Mouse (Mus musculus) erythroblast, embryonic 14.5 days (primary cell): ENCODE data around the gene E130208F15Rik.

ENCODE experiments used
- GATA1 ChIP-seq: IDR thresholded peaks from 2 replicates; pipeline ENCODE4 v1.6.1; 2012; ENCODE audit warnings: low read length, inconsistent platforms, mixed read lengths
- TAL1 ChIP-seq: IDR thresholded peaks from 3 replicates; pipeline ENCODE4 v1.6.1; 2012; ENCODE audit warnings: low read length, inconsistent platforms, mixed read lengths

DNA sequence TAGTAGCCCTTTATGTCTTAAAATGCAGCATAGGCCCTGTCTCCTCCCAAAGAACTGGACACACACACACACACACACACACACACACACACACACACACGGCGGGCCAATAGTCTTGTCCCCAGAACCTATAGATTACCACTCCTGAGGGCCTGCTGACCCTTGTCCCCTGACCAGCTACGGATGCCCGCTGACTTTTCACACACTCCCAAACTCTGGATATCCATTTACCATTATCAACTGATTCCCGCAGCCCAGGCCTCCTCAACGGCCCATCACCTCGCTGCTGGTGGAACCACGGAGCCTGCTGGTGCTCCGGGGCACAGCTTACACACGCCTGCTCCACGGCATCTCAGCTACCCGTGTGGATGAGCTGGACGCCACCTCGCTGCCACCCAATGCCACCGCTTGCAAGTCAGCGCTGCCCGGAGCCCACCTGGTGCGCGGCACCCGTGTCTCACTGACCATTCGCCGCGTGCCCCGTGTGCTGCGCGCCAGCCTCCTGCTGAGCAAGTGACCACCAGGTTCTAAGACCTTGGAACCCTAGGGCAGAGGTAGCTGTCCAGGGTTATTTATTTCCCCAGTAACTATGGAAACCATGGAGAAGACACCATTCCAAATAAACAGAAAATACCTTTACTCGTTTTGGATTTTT, 7.7 kb upstream of the E130208F15Rik start:
- no peak for TF ChIP-seq GATA1
- no peak for TF ChIP-seq TAL1
